Mouse (Mus musculus): Measurements from ENCODE around the gene Dph6. TPM values are rescaled to one million over a fixed set of nuclear protein-coding genes. Genes with fewer than 3 reads are reported as not detected.

Gene Dph6
- polyA plus RNA-seq, 1 experiment = 14.4 TPM

- 91% methylated on average over 5 of the region's 5 CpGs for WGBS
- Histone ChIP-seq H3K4me1 (ENCODE audit: control insufficient read depth, insufficient read depth, low read length) (no peaks in the 10 kb centered on the region), H3K27me3 (ENCODE audit: control insufficient read depth, insufficient read depth, low read length) (no peaks in the 10 kb centered on the region), H3K27ac (ENCODE audit: insufficient read depth, low read length) (no peak overlapping the region), H3K4me3 (replicated peaks; ENCODE audit: insufficient read depth, low read depth, low read length) (no peak overlapping the region)
- DNase-seq = no peak
- TF ChIP-seq CTCF (IDR thresholded peaks at IDR 0.05; ENCODE audit: borderline replicate concordance, insufficient read depth, low read depth, low read length) (no peak), POLR2A (IDR thresholded peaks at IDR 0.05; ENCODE audit: borderline replicate concordance, insufficient read depth, low read length) (no peak)
These were observed 123.6 kb downstream of the Dph6 start for GRCm38 (mm10) chr2:114531010-114531756.

GRCm38 (mm10) chr2:114520414-114520813 lies 134.3 kb downstream of the Dph6 start:
- H3K4me1 ChIP-seq (ENCODE audit: control insufficient read depth, insufficient read depth, low read length) = no peaks in the 10 kb centered on the region
- no peaks in the 10 kb centered on the region for H3K27me3 ChIP-seq (ENCODE audit: control insufficient read depth, insufficient read depth, low read length)
- no peak for DNase-seq
- no peak for TF ChIP-seq CTCF (IDR thresholded peaks at IDR 0.05; ENCODE audit: borderline replicate concordance, insufficient read depth, low read depth, low read length)
- no peak for TF ChIP-seq POLR2A (IDR thresholded peaks at IDR 0.05; ENCODE audit: borderline replicate concordance, insufficient read depth, low read length)
- H3K27ac ChIP-seq (ENCODE audit: insufficient read depth, low read length) = no peak overlapping the region
- H3K4me3 ChIP-seq (replicated peaks; ENCODE audit: insufficient read depth, low read depth, low read length) = no peak overlapping the region
- WGBS = 53% methylated on average over 5 of the region's 5 CpGs

GRCm38 (mm10) chr2:114519907-114520306 lies 134.9 kb downstream of the Dph6 start:
- TF ChIP-seq CTCF (IDR thresholded peaks at IDR 0.05; ENCODE audit: borderline replicate concordance, insufficient read depth, low read depth, low read length) = no peak
- TF ChIP-seq POLR2A (IDR thresholded peaks at IDR 0.05; ENCODE audit: borderline replicate concordance, insufficient read depth, low read length) = no peak
- no peak overlapping the region for H3K27ac ChIP-seq (ENCODE audit: insufficient read depth, low read length)
- no peaks in the 10 kb centered on the region for H3K27me3 ChIP-seq (ENCODE audit: control insufficient read depth, insufficient read depth, low read length)
- H3K4me1 ChIP-seq (ENCODE audit: control insufficient read depth, insufficient read depth, low read length) = no peaks in the 10 kb centered on the region
- no peak for DNase-seq
- no peak overlapping the region for H3K4me3 ChIP-seq (replicated peaks; ENCODE audit: insufficient read depth, low read depth, low read length)
- WGBS = 74% methylated on average over 3 of the region's 3 CpGs

GRCm38 (mm10) chr2:114492398-114492797 lies 162.4 kb downstream of the Dph6 start:
- TF ChIP-seq POLR2A (IDR thresholded peaks at IDR 0.05; ENCODE audit: borderline replicate concordance, insufficient read depth, low read length) (no peak), CTCF (IDR thresholded peaks at IDR 0.05; ENCODE audit: borderline replicate concordance, insufficient read depth, low read depth, low read length) (no peak)
- WGBS = 61% methylated on average over 3 of the region's 3 CpGs

GRCm38 (mm10) chr2:114491907-114492306 lies 162.9 kb downstream of the Dph6 start:
- Histone ChIP-seq H3K27ac (ENCODE audit: insufficient read depth, low read length) (no peak overlapping the region), H3K4me3 (replicated peaks; ENCODE audit: insufficient read depth, low read depth, low read length) (no peak overlapping the region), H3K27me3 (ENCODE audit: control insufficient read depth, insufficient read depth, low read length) (no peaks in the 10 kb centered on the region), H3K4me1 (ENCODE audit: control insufficient read depth, insufficient read depth, low read length) (peaks cover 4% of the 10 kb centered on the region; the same call in 1 of the 2 replicates)
- DNase-seq = peak in 1 of 2 experiments; percentile 7
- WGBS = 53% methylated on average over 3 of the region's 3 CpGs
- no peak for TF ChIP-seq POLR2A (IDR thresholded peaks at IDR 0.05; ENCODE audit: borderline replicate concordance, insufficient read depth, low read length)
- TF ChIP-seq CTCF (IDR thresholded peaks at IDR 0.05; ENCODE audit: borderline replicate concordance, insufficient read depth, low read depth, low read length) = no peak

More at GRCm38 (mm10) chr2:114492398-114492797, 162.4 kb downstream of the Dph6 start:
- no peak overlapping the region for H3K4me3 ChIP-seq (replicated peaks; ENCODE audit: insufficient read depth, low read depth, low read length)
- H3K27me3 ChIP-seq (ENCODE audit: control insufficient read depth, insufficient read depth, low read length) = no peaks in the 10 kb centered on the region
- H3K4me1 ChIP-seq (ENCODE audit: control insufficient read depth, insufficient read depth, low read length) = peaks cover 4% of the 10 kb centered on the region; the same call in 1 of the 2 replicates
- no peak for DNase-seq
- H3K27ac ChIP-seq (ENCODE audit: insufficient read depth, low read length) = no peak overlapping the region

GRCm38 (mm10) chr2:114486980-114487379 lies 167.8 kb downstream of the Dph6 start:
- Histone ChIP-seq H3K4me1 (ENCODE audit: control insufficient read depth, insufficient read depth, low read length) (peaks cover 4% of the 10 kb centered on the region; the same call in 1 of the 2 replicates), H3K27me3 (ENCODE audit: control insufficient read depth, insufficient read depth, low read length) (no peaks in the 10 kb centered on the region), H3K27ac (ENCODE audit: insufficient read depth, low read length) (no peak overlapping the region), H3K4me3 (replicated peaks; ENCODE audit: insufficient read depth, low read depth, low read length) (no peak overlapping the region)
- DNase-seq = peak; percentile 7 to 40
- TF ChIP-seq CTCF (IDR thresholded peaks at IDR 0.05; ENCODE audit: borderline replicate concordance, insufficient read depth, low read depth, low read length) (no peak), POLR2A (IDR thresholded peaks at IDR 0.05; ENCODE audit: borderline replicate concordance, insufficient read depth, low read length) (no peak)

All from cerebellum, adult 2 months (tissue).